Mouse (Mus musculus) adrenal gland (tissue): ENCODE data around the gene Unc13b.

Source experiments
- intact Hi-C: fragments of 180-260 bp; cut with DNase I; formaldehyde crosslinking; loops from one replicate; pipeline ENCODE4 v1.15.1; 2025

Gene Unc13b

DNA sequence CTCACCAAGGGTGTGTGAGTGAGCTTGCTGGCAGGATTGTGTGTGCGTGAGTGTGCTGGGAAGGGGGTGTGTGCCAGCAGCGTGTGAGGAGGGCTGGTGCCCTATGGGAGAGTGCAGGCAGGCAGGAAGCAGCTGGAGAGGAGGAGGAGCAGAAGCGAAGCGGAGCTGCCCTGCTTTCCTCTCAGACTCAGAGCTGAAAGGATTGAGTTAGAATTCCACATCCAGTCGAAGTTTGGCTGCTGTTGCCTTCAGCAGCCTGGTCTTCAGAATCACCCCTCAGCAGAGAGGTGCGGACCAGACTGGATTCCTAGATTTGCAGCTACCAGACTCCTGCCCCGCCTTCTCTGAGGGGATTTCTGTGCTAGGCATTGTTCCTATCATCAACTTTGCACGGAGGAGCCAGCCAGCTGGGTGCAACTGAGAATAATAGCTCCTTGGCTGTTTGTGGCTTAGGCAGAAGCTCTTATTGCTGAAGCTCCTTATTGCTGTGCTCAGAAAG lies 150.4 kb downstream of the Unc13b start:
- intact Hi-C loops, result no loop called here

DNA sequence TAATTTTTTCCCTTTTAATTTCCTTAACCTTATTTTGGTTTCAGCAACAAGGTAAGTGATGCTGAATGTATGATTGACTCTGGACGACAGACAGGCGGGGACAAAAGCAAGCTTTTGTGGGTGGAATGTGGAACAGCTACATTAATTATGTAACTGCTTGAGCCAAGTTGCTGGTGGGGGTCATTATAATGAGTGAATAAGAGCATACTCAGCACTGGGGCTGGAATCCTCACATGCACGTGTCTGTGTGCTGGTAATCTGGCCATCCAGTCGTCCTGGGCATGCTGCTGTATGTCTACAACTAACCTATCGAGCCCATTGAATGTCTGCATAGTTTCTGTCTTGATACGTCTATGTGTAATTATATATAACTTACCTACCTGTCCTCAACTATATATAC lies 150.9 kb downstream of the Unc13b start:
- intact Hi-C loops, result no loop called here

DNA sequence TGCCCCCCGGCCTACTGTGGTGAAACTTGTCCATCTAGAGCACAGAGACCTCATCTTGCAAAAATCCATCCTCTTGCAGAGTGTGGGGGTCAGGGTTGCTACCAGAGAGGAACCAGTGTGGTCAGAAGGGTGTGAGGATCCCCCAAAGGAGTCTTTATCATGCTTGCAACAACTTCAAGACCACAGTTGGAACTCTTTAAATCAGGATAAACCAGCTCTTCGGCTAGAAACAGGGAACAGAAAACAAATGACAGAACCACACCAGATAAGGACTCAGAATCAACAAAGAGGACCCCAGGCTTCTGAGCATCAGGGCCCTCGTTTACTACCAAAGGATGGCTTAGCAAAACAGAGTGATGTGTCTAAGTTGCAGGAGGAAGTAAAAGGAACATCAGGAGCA lies 157.7 kb downstream of the Unc13b start:
- intact Hi-C loops, result no loop called here

DNA sequence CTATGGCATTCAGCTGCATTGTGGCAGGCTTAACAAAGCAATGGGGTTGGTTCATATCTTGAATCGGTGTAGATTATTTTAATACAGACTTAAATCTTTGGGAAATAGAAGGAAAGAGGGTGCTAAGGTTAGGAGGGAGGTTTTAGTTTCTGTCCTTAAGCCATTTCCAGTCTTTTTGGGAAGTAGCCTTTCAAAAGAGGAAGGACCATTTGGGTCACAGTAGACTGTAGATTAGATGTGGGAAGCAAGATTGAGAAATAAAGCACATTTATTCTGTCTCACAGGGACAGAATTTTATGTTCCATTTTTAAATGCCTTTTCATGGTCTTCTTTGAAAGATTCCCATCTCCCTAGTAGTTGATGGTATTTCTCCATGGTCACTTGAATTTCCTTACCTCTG lies 159.2 kb downstream of the Unc13b start:
- intact Hi-C loops, result no loop called here

- intact Hi-C loops, result no loop called here
These were observed 173.1 kb downstream of the Unc13b start for GRCm38 (mm10) chr4:43231821-43232220.

DNA sequence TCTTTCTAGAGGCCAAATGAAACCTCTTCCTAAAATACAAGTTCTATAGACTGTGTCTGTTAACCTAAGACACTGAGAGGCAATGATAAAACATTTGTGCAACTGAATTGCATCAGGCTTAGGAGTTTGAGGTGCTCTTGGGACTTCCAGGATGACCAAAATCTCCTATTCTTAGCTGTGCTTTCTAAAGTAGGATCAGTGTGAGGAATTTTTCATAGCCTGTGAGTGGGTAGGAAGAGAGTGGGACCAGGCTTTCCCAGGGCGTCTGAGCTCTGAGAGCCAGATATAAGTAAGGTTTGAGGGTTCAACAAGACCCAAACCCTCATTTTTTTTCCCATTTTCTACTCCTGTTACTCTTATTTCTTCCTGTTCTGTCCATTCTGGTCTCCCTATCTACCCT lies 174.2 kb downstream of the Unc13b start:
- intact Hi-C loops, result no loop called here

DNA sequence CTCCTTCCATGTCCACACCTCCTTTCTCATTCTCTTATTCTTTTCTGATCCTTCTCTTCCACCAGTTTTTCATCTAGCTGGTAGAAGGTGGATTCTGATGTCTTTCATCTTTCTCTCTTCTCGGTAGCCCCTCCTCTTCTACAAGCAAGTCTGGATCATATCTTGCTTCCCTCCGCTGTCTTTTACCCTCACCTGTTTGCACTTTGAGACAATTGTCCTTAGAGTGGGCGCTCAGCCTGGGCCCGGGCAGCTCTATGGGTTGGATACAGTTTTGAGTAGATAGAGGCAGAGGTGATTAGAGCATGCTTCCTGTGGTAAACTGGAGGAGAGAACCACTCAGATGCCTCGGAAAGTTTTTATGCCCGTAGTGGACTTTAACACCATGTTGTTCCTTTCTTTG lies 174.7 kb downstream of the Unc13b start:
- intact Hi-C loops, result no loop called here

DNA sequence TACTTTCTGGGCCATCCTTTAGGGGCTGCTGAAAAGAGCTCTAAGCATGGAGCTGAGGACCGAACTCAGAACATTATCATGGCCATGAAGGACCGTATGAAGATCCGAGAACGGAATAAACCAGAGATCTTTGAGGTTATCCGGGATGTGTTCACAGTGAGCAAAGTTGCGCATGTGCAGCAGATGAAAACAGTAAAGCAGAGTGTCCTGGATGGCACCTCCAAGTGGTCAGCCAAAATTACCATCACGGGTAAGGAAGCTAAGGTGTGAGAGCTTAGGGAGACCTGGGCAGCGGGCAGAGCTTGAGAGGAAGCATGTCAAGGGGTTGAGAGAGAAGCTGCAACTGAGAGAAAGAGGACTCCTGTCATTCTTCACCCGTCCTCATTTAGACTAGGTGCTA lies 178.1 kb downstream of the Unc13b start:
- intact Hi-C loops, result no loop called here

DNA sequence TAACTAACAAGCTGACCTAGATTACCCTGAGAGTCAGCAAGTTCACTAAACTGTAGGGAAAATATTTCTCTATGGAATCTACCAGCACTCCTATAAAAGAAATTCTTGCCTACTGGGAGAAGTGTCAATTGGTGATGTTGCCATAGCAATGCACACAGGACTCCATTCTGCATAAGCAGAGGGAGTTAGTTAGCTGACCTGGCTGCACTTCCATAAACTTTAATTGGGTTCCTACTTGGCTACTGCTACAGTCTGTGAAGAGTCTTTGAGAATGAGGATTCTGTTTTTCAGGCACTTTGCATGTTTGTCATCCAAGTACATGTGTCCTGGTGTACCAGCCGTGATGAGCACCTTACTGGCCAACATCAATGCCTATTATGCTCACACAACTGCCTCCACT lies 182.0 kb downstream of the Unc13b start:
- intact Hi-C loops, result loop anchor here (10.0 kb wide), 1 partner anchor 156 kb away; no protein-coding TSS in a partner anchor

DNA sequence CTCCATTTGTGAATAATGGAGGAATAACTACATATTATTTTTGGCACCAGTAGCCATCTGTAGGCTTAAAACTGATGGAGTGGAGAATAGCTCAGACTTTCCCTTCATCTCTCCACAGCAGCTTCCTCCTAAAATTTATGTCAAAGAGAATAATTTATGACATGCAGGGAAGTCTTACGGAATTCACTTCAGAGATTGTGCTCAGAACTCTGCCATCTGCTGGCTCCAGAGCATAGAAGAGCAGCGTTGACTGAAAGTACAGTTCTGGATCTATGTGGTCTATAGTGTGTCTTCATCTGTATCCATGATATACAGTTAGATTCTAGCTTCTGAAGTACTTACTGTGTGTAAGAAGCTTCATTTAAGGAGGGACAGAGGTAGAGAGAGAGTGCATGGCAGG lies 185.3 kb downstream of the Unc13b start:
- intact Hi-C loops, result loop anchor here (10.0 kb wide), 1 partner anchor 159 kb away; no protein-coding TSS in a partner anchor

DNA sequence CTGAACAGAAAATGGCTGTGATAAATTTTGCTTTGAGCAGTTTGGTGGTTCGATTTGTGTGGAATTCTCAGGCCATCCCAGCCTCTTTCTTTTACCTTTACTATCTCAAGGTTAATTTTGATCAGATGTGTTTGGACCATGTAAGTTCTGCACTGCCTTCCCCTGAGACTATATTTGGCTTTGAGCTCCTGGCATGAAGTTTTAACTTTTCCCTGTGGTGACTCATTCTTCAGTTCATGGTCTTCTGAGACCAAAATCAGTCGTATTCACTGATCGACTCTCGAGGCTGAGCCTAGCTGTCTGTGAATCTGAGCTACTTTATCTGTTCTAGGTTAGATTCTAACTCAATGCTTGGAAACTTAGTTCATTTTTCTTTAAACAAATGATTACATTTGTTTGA lies 187.0 kb downstream of the Unc13b start:
- intact Hi-C loops, result loop anchor here (10.0 kb wide), 1 partner anchor 161 kb away; no protein-coding TSS in a partner anchor

DNA sequence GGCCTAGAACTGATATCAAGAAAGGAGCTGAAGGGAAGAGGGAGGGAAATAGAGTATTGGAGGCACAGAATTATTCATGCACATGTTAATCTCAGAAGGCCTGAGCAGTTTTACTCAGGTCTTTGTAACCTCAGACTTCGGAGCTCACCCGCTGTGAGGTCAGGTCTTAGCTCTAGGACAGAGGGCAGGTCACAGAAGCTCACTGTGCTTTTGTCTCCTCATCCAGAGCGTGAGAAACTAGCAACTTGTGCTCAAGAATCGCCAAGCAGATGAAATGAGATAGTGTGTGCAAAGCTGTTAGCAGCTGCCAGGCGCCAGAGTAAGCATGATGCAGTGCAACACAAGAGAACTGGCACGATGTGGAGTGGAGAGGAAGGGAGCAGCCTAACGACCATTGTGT lies 189.3 kb downstream of the Unc13b start:
- intact Hi-C loops, result loop anchor here (10.0 kb wide), 1 partner anchor 163 kb away; no protein-coding TSS in a partner anchor

DNA sequence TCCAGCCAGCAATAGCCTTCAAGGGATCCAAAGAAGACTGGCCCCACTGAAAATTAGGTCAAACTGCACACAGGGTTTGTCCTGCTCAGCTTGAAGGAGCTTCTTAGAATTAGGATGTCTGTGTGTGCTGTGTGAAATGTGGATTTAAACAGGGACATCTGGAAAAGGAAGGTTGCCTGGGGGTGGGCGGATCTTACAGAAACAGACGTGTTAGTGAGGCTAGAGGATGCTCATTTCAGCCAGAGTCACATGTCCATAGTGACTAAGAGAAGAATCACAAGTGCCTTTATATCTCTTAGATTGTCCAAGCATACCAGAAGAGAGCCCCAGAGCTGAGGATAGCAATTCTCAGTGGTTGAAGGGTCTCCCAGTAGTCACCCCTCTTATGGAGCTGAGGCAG lies 190.2 kb downstream of the Unc13b start:
- intact Hi-C loops, result loop anchor here (10.0 kb wide), 1 partner anchor 164 kb away; no protein-coding TSS in a partner anchor

- intact Hi-C loops, result no loop called here
These were observed 192.5 kb downstream of the Unc13b start for GRCm38 (mm10) chr4:43251269-43251668.

DNA sequence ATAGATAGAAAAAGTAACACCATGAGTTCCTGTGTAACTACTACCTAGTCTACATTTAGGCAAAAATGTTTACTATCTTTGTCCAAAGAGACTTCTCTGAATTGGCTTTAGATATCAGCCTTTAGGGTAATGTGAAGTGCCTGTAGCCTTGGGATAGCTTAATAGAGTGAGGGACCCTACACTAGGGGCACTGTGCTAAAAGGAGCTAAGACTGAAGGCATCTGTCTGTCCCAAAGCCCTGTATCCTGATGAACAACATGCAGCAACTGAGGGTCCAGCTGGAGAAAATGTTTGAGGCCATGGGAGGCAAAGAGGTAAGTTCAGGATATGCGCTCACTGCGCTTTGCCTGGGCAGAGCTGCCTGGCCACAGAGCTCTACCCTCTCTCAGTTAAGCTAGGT lies 198.3 kb downstream of the Unc13b start:
- intact Hi-C loops, result no loop called here

- intact Hi-C loops, result no loop called here
These were observed 199.8 kb downstream of the Unc13b start for GRCm38 (mm10) chr4:43258556-43258955.

DNA sequence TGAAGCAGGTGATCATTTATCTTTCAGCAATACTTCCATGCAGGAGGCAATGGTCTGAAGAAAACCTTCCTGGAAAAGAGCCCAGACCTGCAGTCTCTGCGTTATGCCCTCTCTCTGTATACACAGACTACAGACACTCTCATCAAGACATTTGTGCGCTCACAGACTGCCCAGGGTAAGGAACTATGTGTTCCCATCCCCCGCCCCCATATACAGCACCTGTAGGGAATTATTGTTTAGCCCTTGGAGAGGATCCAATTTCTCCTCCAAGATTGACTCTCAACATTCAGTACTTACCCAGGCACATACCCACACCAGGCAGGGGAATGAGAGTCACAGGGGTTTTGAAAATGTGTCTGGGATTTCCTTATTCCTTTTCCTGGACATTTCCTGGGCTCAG lies 200.7 kb downstream of the Unc13b start:
- intact Hi-C loops, result no loop called here

GRCm38 (mm10) chr4:43260096-43260495 lies 201.3 kb downstream of the Unc13b start:
- intact Hi-C loops, result loop anchor here (10.0 kb wide), 1 partner anchor 115 kb away; no protein-coding TSS in a partner anchor

GRCm38 (mm10) chr4:43262821-43263220 lies 204.1 kb downstream of the Unc13b start:
- intact Hi-C loops, result loop anchor here (10.0 kb wide), 1 partner anchor 112 kb away; no protein-coding TSS in a partner anchor

DNA sequence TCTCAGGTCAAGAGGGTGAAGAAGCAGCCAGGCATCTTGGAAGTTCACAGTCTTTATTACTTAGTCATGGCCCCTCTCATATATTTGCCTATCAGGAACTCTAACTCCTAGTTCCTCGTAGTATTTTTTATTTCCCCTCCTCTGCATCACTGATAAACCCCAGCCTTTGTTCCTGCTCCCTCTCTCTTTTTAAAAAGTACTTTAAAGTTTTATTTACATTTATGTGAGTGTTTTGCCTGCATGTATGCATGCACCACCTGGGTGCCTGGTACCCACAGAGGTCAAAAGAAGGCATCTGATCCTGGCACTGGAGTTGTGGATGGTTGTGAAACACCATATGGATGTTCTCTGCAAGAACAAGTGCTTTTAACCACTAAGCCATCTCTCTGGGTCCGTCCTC lies 207.4 kb downstream of the Unc13b start:
- intact Hi-C loops, result loop anchor here (10.0 kb wide), 1 partner anchor 109 kb away; no protein-coding TSS in a partner anchor

DNA sequence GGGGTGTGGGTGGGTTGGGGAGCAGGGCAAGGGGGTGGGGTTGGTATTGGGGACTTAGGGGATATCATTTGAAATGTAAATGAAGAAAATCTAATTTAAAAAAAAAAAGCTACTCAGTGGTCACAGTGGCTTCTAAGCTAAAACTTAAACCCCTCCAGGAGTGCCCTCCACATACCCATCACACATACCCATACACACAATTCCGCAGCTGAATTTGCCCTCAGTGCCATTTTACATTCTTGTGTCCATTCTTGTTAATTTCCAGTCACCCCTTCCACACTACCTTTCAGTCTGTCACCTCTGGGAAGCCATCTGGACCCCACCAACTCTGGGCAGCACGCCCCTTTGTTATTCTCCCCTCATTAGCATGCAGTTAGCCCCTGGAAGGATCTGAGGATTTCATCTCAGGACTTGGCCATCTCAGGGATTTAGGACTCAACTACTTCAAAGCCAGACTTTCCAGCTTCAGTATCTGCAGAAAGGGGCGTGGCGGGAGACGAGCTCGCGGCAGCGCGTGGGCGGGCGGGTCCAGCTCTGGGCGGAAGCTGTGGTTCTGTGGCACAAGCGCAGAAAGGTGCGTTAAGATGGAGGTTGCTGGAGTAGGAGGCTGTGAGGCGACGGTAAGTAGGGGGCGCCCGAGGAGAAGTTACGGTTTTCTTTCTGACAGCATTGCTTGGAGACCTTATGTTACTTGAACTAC lies 208.0 kb downstream of the Unc13b start, which contains the start of gene Atp8b5:
TSS of gene Atp8b5 (plus strand) at position 537 of the 700 bp plus-strand sequence.
- intact Hi-C loops, result loop anchor here (10.0 kb wide), 1 partner anchor 108 kb away; no protein-coding TSS in a partner anchor

GRCm38 (mm10) chr4:43267323-43267658 lies 208.5 kb downstream of the Unc13b start:
- intact Hi-C loops, result loop anchor here (10.0 kb wide), 1 partner anchor 108 kb away; no protein-coding TSS in a partner anchor

DNA sequence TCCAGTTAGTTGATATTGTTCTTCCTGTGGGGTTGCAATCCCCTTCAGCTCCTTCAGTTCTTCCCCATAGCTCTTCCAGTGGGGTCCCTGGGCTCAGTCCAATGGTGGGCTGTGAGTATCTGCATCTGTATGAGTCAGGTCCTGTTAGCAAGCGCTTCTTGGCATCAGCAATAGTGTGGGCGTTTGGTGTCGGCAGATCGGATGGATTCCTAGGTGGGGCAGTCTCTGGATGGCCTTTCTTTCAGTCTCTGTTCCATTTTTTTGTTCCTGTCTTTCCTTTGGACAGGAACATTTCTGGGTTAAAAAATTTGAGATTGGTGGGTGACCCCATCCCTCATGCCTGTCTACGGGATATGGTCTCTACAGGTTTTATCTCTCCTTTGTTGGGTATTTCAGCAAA lies 226.7 kb downstream of the Unc13b start:
- intact Hi-C loops, result no loop called here
